Mouse (Mus musculus): Measurements from ENCODE around the gene Slc12a5. TPM values are rescaled to one million over a fixed set of nuclear protein-coding genes. Genes with fewer than 3 reads are reported as not detected.

Slc12a5 gene
- polyA plus RNA-seq, 1 experiment from 2014 or later: 3.9 TPM

GRCm38 (mm10) chr2:165020490-165020889, 59.9 kb downstream of the Slc12a5 start:
- DNase-seq (ENCODE audit: low read depth, low spot score) (no peak), ATAC-seq (no peak)
- CTCF ChIA-PET: interaction anchor here (1.0 to 1.4 kb wide), 3 partner anchors 8 to 13 kb away, joined by 3 to 4 read pairs (median 3); no protein-coding TSS in a partner anchor
- POLR2A ChIA-PET: no interaction called here
- in situ Hi-C loops (cut with MboI; ENCODE audit: low pct_unique_long_range_greater_than_20kb): no loop called here
- no peak for TF ChIP-seq CTCF (IDR thresholded peaks at IDR 0.05)
- H3K27me3 ChIP-seq: no peaks in the 10 kb centered on the region

GRCm38 (mm10) chr2:165027163-165027562, 66.6 kb downstream of the Slc12a5 start:
- in situ Hi-C loops (cut with MboI; ENCODE audit: low pct_unique_long_range_greater_than_20kb): no loop called here
- no peak for TF ChIP-seq CTCF (IDR thresholded peaks at IDR 0.05)
- DNase-seq (ENCODE audit: low read depth, low spot score) (no peak), ATAC-seq (no peak)
- POLR2A ChIA-PET: interaction anchor here (0.5 kb wide), 1 partner anchor 255 kb away, joined by 3 read pairs; no protein-coding TSS in a partner anchor
- H3K27me3 ChIP-seq: no peaks in the 10 kb centered on the region
- CTCF ChIA-PET: no interaction called here

DNA sequence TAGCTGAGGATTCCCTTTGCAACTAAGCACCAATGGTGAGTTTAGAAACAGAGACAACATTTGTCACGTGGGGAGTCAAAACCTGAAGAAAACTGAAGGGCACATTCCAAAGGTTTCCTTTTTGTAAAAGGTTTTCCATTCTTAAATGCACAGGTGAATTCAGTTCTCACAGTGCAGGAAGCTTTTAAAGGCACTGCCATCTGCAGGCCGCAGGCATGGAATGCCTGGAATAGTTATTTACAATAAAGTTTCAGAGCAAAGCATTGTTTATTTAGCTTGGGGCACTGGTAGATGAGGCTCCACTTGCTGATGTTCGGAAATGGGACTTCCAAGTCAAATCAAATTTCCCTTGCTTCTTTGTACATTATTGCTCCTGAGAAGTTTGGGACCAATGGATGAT, 71.9 kb downstream of the Slc12a5 start:
- in situ Hi-C loops (cut with MboI; ENCODE audit: low pct_unique_long_range_greater_than_20kb): no loop called here
- DNase-seq (ENCODE audit: low read depth, low spot score): no peak
- peak; percentile 54 for TF ChIP-seq CTCF (IDR thresholded peaks at IDR 0.05)
- no peak for ATAC-seq
- ChIA-PET POLR2A (interaction anchor here (0.6 to 1.0 kb wide), 2 partner anchors 120 to 941 kb away, joined by 3 read pairs; no protein-coding TSS in a partner anchor), CTCF (interaction anchor here (0.8 to 2.1 kb wide), 8 partner anchors 10 to 80 kb away, joined by 3 to 8 read pairs (median 5); no protein-coding TSS in a partner anchor)
- no peaks in the 10 kb centered on the region for H3K27me3 ChIP-seq

DNA sequence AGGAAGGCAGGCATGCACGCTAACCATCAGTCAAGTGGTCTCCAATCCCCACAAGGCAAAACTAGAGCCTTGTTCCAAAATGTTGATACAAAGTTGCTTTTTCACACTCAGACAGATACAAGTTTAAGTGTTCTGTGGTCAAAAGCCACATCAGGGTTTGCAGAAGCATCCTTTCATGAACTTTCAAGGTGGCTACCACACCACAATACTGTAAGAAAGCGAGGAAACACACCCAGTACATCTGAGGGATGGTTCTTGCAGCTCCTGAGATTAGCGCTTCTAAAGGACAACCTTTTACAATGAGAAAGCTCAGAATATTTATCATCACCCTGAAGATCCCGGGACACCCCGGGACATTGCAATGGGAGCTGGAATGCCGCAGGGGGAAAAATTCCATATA, 72.7 kb downstream of the Slc12a5 start:
- DNase-seq (ENCODE audit: low read depth, low spot score) (no peak), ATAC-seq (no peak)
- no peak for TF ChIP-seq CTCF (IDR thresholded peaks at IDR 0.05)
- H3K27me3 ChIP-seq: no peaks in the 10 kb centered on the region
- in situ Hi-C loops (cut with MboI; ENCODE audit: low pct_unique_long_range_greater_than_20kb): no loop called here
- ChIA-PET CTCF (interaction anchor here (1.1 to 2.1 kb wide), 6 partner anchors 9 to 19 kb away, joined by 3 to 8 read pairs (median 4); no protein-coding TSS in a partner anchor), POLR2A (interaction anchor here (0.6 to 0.8 kb wide), 2 partner anchors 9 to 65 kb away, joined by 4 to 5 read pairs; no protein-coding TSS in a partner anchor)

- TF ChIP-seq CTCF (IDR thresholded peaks at IDR 0.05): peak; percentile 39
- peaks cover 7% of the 10 kb centered on the region for H3K27me3 ChIP-seq
- POLR2A ChIA-PET: interaction anchor here (0.6 to 1.5 kb wide), 3 partner anchors 9 to 66 kb away, joined by 4 to 5 read pairs (median 5); no protein-coding TSS in a partner anchor
- peak; percentile 86 for ATAC-seq
- peak; percentile 50 for DNase-seq (ENCODE audit: low read depth, low spot score)
- in situ Hi-C loops (cut with MboI; ENCODE audit: low pct_unique_long_range_greater_than_20kb): no loop called here
- CTCF ChIA-PET: interaction anchor here (1.1 to 2.1 kb wide), 3 partner anchors 10 to 18 kb away, joined by 3 to 8 read pairs (median 3); no protein-coding TSS in a partner anchor
Observed at GRCm38 (mm10) chr2:165034131-165035057, 73.8 kb downstream of the Slc12a5 start, which contains the start of gene Ncoa5. TSS of gene Ncoa5 (minus strand) at chr2:165034867.

- peaks cover 7% of the 10 kb centered on the region for H3K27me3 ChIP-seq
- ChIA-PET CTCF (no interaction called here), POLR2A (interaction anchor here (1.5 kb wide), 1 partner anchor 8 kb away, joined by 5 read pairs; no protein-coding TSS in a partner anchor)
- in situ Hi-C loops (cut with MboI; ENCODE audit: low pct_unique_long_range_greater_than_20kb): no loop called here
- ATAC-seq (no peak), DNase-seq (ENCODE audit: low read depth, low spot score) (no peak)
- no peak for TF ChIP-seq CTCF (IDR thresholded peaks at IDR 0.05)
Observed at GRCm38 (mm10) chr2:165035058-165035431, 74.4 kb downstream of the Slc12a5 start.

- ChIA-PET CTCF (no interaction called here), POLR2A (no interaction called here)
- peaks cover 7% of the 10 kb centered on the region for H3K27me3 ChIP-seq
- in situ Hi-C loops (cut with MboI; ENCODE audit: low pct_unique_long_range_greater_than_20kb): no loop called here
- no peak for TF ChIP-seq CTCF (IDR thresholded peaks at IDR 0.05)
- ATAC-seq (no peak), DNase-seq (ENCODE audit: low read depth, low spot score) (no peak)
Observed at GRCm38 (mm10) chr2:165037415-165037814, 76.8 kb downstream of the Slc12a5 start.

DNA sequence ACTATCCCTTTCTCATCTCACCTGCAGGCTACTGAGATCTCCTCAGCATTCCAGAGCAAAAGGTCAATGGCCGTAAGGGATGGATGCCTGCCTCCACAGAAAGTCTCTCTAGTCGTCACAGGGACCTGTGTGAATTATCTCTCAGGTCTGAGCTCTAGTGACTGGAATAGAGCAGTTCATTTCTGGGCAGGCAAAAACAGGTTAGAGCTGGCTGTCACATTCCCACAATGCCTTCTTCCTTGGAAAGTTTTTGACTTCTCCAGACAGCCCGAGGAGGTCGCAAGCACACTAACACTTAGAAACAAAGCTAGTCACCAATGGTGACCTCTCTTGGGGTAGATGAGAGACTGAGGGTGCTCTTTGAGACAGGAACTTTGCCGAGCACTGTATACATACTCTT, 81.5 kb downstream of the Slc12a5 start:
- ChIA-PET POLR2A (no interaction called here), CTCF (interaction anchor here (1.7 kb wide), 1 partner anchor 10 kb away, joined by 6 read pairs; no protein-coding TSS in a partner anchor)
- no peak for ATAC-seq
- DNase-seq (ENCODE audit: low read depth, low spot score): no peak
- H3K27me3 ChIP-seq: peaks cover 18% of the 10 kb centered on the region
- in situ Hi-C loops (cut with MboI; ENCODE audit: low pct_unique_long_range_greater_than_20kb): no loop called here
- no peak for TF ChIP-seq CTCF (IDR thresholded peaks at IDR 0.05)

GRCm38 (mm10) chr2:165043090-165043636, 82.6 kb downstream of the Slc12a5 start:
- DNase-seq (ENCODE audit: low read depth, low spot score) (no peak), ATAC-seq (no peak)
- peaks cover 19% of the 10 kb centered on the region for H3K27me3 ChIP-seq
- CTCF ChIA-PET: interaction anchor here (1.7 to 1.8 kb wide), 2 partner anchors 10 to 11 kb away, joined by 6 to 8 read pairs; no protein-coding TSS in a partner anchor
- POLR2A ChIA-PET: interaction anchor here (0.7 to 1.6 kb wide), 2 partner anchors 8 to 448 kb away, joined by 3 to 5 read pairs; partner anchors contain the start of gene Ncoa5
- TF ChIP-seq CTCF (IDR thresholded peaks at IDR 0.05): no peak
- in situ Hi-C loops (cut with MboI; ENCODE audit: low pct_unique_long_range_greater_than_20kb): no loop called here

- no peak for ATAC-seq
- POLR2A ChIA-PET: interaction anchor here (0.7 to 1.6 kb wide), 2 partner anchors 9 to 20 kb away, joined by 3 to 5 read pairs; partner anchors contain the start of gene Ncoa5
- DNase-seq (ENCODE audit: low read depth, low spot score): no peak
- in situ Hi-C loops (cut with MboI; ENCODE audit: low pct_unique_long_range_greater_than_20kb): no loop called here
- TF ChIP-seq CTCF (IDR thresholded peaks at IDR 0.05): no peak
- peaks cover 16% of the 10 kb centered on the region for H3K27me3 ChIP-seq
- CTCF ChIA-PET: interaction anchor here (1.8 kb wide), 1 partner anchor 11 kb away, joined by 8 read pairs; no protein-coding TSS in a partner anchor
Observed at GRCm38 (mm10) chr2:165043729-165044128, 83.1 kb downstream of the Slc12a5 start.

Measured in Patski (cell line).